Mouse (Mus musculus): ENCODE measurements at regions not wholly inside any gene's neighbourhood (a gene's known extent, or its start where the extent isn't known, plus 50 kb on each side); places are given as distances from the start of the nearest gene placed in this dataset.

DNA sequence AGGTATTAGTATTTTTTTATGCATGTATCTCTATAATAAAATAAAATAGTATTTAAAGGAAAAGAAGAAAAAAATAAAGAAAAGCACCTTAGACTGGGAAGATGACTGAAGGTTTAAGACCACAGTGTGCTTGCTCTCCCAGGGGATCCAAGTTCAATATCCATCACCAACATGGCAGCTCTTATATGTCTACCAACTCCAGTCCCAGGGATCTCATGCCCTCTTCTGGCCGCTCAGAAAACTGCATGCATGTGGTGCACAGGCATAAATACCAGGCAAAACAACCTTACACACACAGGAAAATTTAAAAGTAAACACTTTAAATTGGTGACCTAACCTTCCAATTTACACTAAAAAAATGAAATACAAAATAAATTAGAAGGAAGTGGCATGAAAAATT lies 586.6 kb upstream of the Cntn4 start:
- Histone ChIP-seq H3K27me3 (replicated peaks) (no peaks in the 10 kb centered on the region), H3K4me3 (no peak overlapping the region), H3K36me3 (no peaks in the 10 kb centered on the region), H3K9me3 (no peaks in the 10 kb centered on the region), H3K4me1 (no peaks in the 10 kb centered on the region), H3K27ac (no peak overlapping the region), H3K9ac (no peak overlapping the region), H3K4me2 (replicated peaks) (no peak overlapping the region)
- ATAC-seq (ENCODE audit: low FRiP score, low read depth) = no peak
- WGBS = 17% methylated on average over 1 of the region's 1 CpGs

Data from neural tube, embryonic 12.5 days (tissue).